Comparison of ENCODE assay signal across 1 mouse cellular context in genomic region chr9:44336513-44336912, GRCm38 (mm10).
A peak's percentile ranks its signal among the peaks of the same experiment; 100 is the strongest.
TF ChIP-seq lines count a peak whose summit lies in the region.

No protein-coding gene starts in this region.

TF ChIP-seq in CH12.LX, 34 proteins besides CTCF, POLR2A, EP300 and RAD21:
- TF ChIP-seq POLR2AphosphoS2 (IDR thresholded peaks at IDR 0.05; ENCODE audit: low read depth, low read length) (peak; percentile 36; the same call in 1 of the 2 replicates), CHD2 (IDR thresholded peaks at IDR 0.05; ENCODE audit: low read length) (peak; percentile 34), ZMIZ1 (IDR thresholded peaks at IDR 0.05; ENCODE audit: low read depth, low read length) (0 out of 2 replicates have a peak, but pooled peaks have one; percentile 20)
